Mouse (Mus musculus) spleen, adult 2 months (tissue): Measurements from ENCODE around the gene Insyn1. TPM values are rescaled to one million over a fixed set of nuclear protein-coding genes. Genes with fewer than 3 reads are reported as not detected.

Experiments
- DNase-seq, 2 experiments: peaks; one replicate each; pipeline versions ENCODE4 v3.0.0 to v3.0.0-alpha.2; 2012 to 2021; ENCODE audit warnings: low spot score in 2 of 2, low read depth in 1 of 2
- H3K27ac ChIP-seq: fragments of 200-500 bp; 2 replicates; pipeline ENCODE4 v1.5.1; 2012; ENCODE audit warnings: low read length, inconsistent platforms; ENCODE audit not compliant: insufficient read depth
- H3K27me3 ChIP-seq: fragments of 200-500 bp; 2 replicates; pipeline ENCODE4 v1.6.1; 2012; ENCODE audit warnings: mild to moderate bottlenecking, moderate library complexity, low read length, inconsistent platforms; ENCODE audit not compliant: control insufficient read depth, insufficient read depth
- H3K36me3 ChIP-seq: fragments of 200-500 bp; 2 replicates; pipeline ENCODE4 v1.6.1; 2012; ENCODE audit warnings: mild to moderate bottlenecking, low read length, inconsistent platforms; ENCODE audit not compliant: control insufficient read depth, insufficient read depth
- H3K4me1 ChIP-seq: fragments of 200-500 bp; 2 replicates; pipeline ENCODE4 v1.6.1; 2011; ENCODE audit warnings: inconsistent platforms; ENCODE audit not compliant: control insufficient read depth, insufficient read depth, insufficient read length
- H3K4me3 ChIP-seq: fragments of 200-500 bp; 2 replicates; pipeline ENCODE4 v1.5.1; 2011; ENCODE audit warnings: mild to moderate bottlenecking, inconsistent platforms; ENCODE audit not compliant: insufficient read depth, insufficient read length; ENCODE audit errors: extremely low read depth
- CTCF ChIP-seq: fragments of 200-500 bp; IDR thresholded peaks from 2 replicates; pipeline ENCODE4 v1.5.1; 2011; ENCODE audit warnings: mild to moderate bottlenecking, inconsistent platforms; ENCODE audit not compliant: insufficient read depth, insufficient read length, insufficient replicate concordance; ENCODE audit errors: extremely low read depth
- POLR2A ChIP-seq: fragments of 200-500 bp; IDR thresholded peaks from 2 replicates; pipeline ENCODE4 v1.6.1; 2011; ENCODE audit warnings: low read depth, low read length, inconsistent platforms
- WGBS: fragments of 180-500 bp; shearing (Covaris S2); methylation state at CpG from one replicate; pipeline ENCODE4 v1.1.7; 2018; 5-methylcytosine and 5-hydroxymethylcytosine counted together
- polyA plus RNA-seq: library from polyadenylated mRNA; depleted of rRNA; stranded (reverse); fragments of >200 nt; gene quantifications from 2 replicates; pipeline ENCODE4 v1.2.3, GENCODE M21; 2012

Insyn1 gene
- polyA plus RNA-seq, 1 experiment = 1.2 TPM

- 79% methylated on average over 7 of the region's 7 CpGs for WGBS
- TF ChIP-seq CTCF (no peak), POLR2A (no peak)
- Histone ChIP-seq H3K4me3 (no peak overlapping the region), H3K4me1 (no peaks in the 10 kb centered on the region), H3K27ac (no peak overlapping the region), H3K36me3 (no peaks in the 10 kb centered on the region), H3K27me3 (no peaks in the 10 kb centered on the region; the same call in 1 of the 2 replicates)
- no peak for DNase-seq
Measured at GRCm38 (mm10) chr9:58457481-58457955, 30.9 kb upstream of the Insyn1 start.

- 85% methylated on average over 3 of the region's 3 CpGs for WGBS
- Histone ChIP-seq H3K4me1 (no peaks in the 10 kb centered on the region), H3K4me3 (no peak overlapping the region), H3K27ac (no peak overlapping the region), H3K27me3 (no peaks in the 10 kb centered on the region; the same call in 1 of the 2 replicates), H3K36me3 (no peaks in the 10 kb centered on the region)
- no peak for TF ChIP-seq CTCF
- no peak for TF ChIP-seq POLR2A
- DNase-seq = no peak
Measured at GRCm38 (mm10) chr9:58458341-58458740, 30.1 kb upstream of the Insyn1 start.

GRCm38 (mm10) chr9:58458856-58459553, 29.4 kb upstream of the Insyn1 start:
- no peak for DNase-seq

GRCm38 (mm10) chr9:58467345-58468025, 20.9 kb upstream of the Insyn1 start:
- Histone ChIP-seq H3K4me3 (no peak overlapping the region), H3K4me1 (no peaks in the 10 kb centered on the region), H3K27me3 (no peaks in the 10 kb centered on the region), H3K27ac (no peak overlapping the region), H3K36me3 (no peaks in the 10 kb centered on the region)
- no peak for TF ChIP-seq POLR2A
- no peak for TF ChIP-seq CTCF
- no peak for DNase-seq
- WGBS = 44% methylated on average over 5 of the region's 5 CpGs

More at GRCm38 (mm10) chr9:58458856-58459553, 29.4 kb upstream of the Insyn1 start:
- H3K27me3 ChIP-seq = no peaks in the 10 kb centered on the region; the same call in 1 of the 2 replicates
- H3K27ac ChIP-seq = no peak overlapping the region
- H3K36me3 ChIP-seq = no peaks in the 10 kb centered on the region
- WGBS = 82% methylated on average over 6 of the region's 6 CpGs
- H3K4me1 ChIP-seq = no peaks in the 10 kb centered on the region
- H3K4me3 ChIP-seq = no peak overlapping the region
- TF ChIP-seq CTCF (no peak), POLR2A (no peak)

GRCm38 (mm10) chr9:58470466-58470865, 17.9 kb upstream of the Insyn1 start:
- no peak for TF ChIP-seq CTCF
- no peak for TF ChIP-seq POLR2A
- 82% methylated on average over 6 of the region's 6 CpGs for WGBS

GRCm38 (mm10) chr9:58473211-58473815, 15.1 kb upstream of the Insyn1 start:
- no peak for DNase-seq
- H3K27me3 ChIP-seq = no peaks in the 10 kb centered on the region
- WGBS = 86% methylated on average over 8 of the region's 8 CpGs
- no peak overlapping the region for H3K4me3 ChIP-seq
- no peaks in the 10 kb centered on the region for H3K4me1 ChIP-seq
- TF ChIP-seq POLR2A (no peak), CTCF (no peak)
- no peaks in the 10 kb centered on the region for H3K36me3 ChIP-seq
- no peak overlapping the region for H3K27ac ChIP-seq

More at GRCm38 (mm10) chr9:58470466-58470865, 17.9 kb upstream of the Insyn1 start:
- Histone ChIP-seq H3K36me3 (no peaks in the 10 kb centered on the region), H3K4me3 (no peak overlapping the region), H3K27ac (no peak overlapping the region), H3K27me3 (no peaks in the 10 kb centered on the region), H3K4me1 (no peaks in the 10 kb centered on the region)
- no peak for DNase-seq
